Mouse (Mus musculus) CD4-positive, CD25-positive, alpha-beta regulatory T cell, adult 4 months (primary cell): ENCODE measurements around the gene Dap. TPM values are rescaled to one million over a fixed set of nuclear protein-coding genes. Genes with fewer than 3 reads are reported as not detected.
A peak's percentile ranks its signal among the peaks of the same experiment; 100 is the strongest.

Experiments
- ATAC-seq: one replicate; pipeline ENCODE4 v1.8.0; 2017
- polyA plus RNA-seq, 2 experiments: library from polyadenylated mRNA; unstranded; fragments of 100-300 nt; shearing (Covaris generic); gene quantifications; one replicate each; pipeline ENCODE4 v1.2.1; 2017

Dap gene
- polyA plus RNA-seq, 2 experiments from 2014 or later: 61.6 to 81.6 TPM

GRCm38 (mm10) chr15:31305181-31305580, 81.1 kb downstream of the Dap start:
- ATAC-seq: no peak

- no peak for ATAC-seq
These were observed 82.6 kb downstream of the Dap start for GRCm38 (mm10) chr15:31306726-31307125.

DNA sequence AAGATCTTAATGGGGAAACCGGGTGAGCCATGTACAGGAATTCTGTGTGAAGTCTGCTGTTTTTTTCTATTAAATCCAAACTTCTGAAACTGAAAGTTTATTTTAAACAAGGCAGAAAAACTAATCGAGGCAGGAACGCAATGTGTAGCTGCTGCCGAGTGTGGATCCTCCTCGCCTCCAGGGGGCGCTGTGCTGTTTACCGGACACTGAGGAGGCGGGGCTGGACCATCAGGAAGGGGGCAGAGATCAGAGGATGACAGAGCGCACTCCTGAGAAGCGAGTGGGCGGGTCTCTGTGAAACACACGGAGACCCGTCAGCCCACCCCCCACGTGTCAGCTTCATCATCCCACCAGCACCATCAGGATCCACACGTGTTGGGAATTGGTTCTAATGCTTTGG, 85.4 kb downstream of the Dap start:
- no peak for ATAC-seq

GRCm38 (mm10) chr15:31312001-31312400, 87.9 kb downstream of the Dap start:
- ATAC-seq: no peak

DNA sequence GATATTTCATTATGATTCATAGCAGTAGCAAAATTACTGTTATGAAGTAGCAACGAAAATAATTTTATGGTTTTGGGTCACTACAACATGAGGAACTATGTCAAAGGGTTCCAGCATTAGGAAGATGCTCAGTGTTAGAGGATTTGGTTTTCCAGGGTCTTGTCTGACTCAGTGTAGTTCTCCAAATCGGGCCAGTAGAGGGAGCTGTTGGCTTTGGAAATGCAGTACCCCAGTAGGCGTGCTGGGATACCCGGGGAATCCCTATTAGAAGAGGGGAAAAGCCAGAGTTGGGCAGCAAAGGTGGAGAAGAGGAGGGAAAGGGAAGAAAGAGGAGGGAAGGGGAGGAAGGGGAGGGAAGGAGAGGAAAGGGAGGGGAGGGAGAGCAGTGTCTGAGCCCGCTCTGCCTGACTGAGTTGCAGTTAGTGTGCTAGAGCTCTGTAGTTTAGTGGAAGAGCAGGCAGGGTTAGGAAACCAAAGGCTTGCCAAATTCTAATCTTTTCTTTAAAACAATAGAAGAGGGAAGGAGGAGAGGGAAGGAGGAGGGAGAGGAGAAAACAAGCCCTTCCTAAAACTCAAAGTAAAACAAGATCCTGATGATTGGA, 91.6 kb downstream of the Dap start:
- ATAC-seq: peak; percentile 56

DNA sequence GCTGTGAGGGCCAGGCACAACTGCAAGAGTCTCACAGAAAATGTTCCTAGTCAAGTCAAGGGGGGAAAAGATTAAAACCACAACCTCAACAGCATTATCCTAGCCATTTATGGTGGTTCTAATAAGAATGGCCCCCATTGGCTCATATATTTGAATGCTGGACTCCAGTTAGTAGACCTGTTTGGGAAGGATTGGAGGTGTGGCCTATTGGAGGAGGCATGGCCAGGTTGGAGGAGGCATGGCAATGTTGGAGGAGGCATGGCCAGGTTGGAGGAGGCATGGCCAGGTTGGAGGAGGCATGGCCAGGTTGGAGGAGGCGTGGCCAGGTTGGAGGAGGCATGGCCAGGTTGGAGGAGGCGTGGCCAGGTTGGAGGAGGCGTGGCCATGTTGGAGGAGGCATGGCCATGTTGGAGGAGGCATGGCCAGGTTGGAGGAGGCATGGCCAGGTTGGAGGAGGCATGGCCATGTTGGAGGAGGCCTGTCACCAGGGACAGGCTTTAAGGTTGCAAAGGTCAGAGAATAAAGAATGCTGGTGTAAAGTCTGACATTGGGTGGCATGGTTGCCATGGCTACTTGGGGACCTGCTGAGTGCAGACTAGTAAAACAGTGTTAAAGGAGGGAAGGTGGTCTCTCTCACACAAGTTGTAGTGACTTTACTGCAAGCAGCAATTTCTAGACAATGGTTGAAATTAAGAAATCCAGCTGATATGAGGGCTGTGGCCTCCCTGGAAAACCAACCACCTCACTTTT, 93.1 kb downstream of the Dap start:
- no peak for ATAC-seq

- ATAC-seq: no peak
These were observed 94.2 kb downstream of the Dap start for GRCm38 (mm10) chr15:31318158-31318955.

- ATAC-seq: no peak
These were observed 94.9 kb downstream of the Dap start for GRCm38 (mm10) chr15:31319046-31319445.

GRCm38 (mm10) chr15:31320598-31321377, 96.7 kb downstream of the Dap start:
- ATAC-seq: no peak

- no peak for ATAC-seq
These were observed 99.6 kb downstream of the Dap start for GRCm38 (mm10) chr15:31323684-31324083.

Other genes with a start within 250 kb of the Dap start
- gene Ankrd33b, start 143.4 kb downstream of the Dap start, polyA plus RNA-seq: not detected
- gene Ropn1l, start 229.4 kb downstream of the Dap start, polyA plus RNA-seq: 1 to 10 TPM in 1 of 2 experiments, not detected in 1; 1.0 TPM